Mouse (Mus musculus) spleen, adult 2 months (tissue): ENCODE measurements around the gene Chrm3.

Experiments used
- CTCF ChIP-seq: fragments of 200-500 bp; IDR thresholded peaks from 2 replicates; pipeline ENCODE4 v1.5.1; 2011; ENCODE audit warnings: mild to moderate bottlenecking, inconsistent platforms; ENCODE audit not compliant: insufficient read depth, insufficient read length, insufficient replicate concordance; ENCODE audit errors: extremely low read depth
- POLR2A ChIP-seq: fragments of 200-500 bp; IDR thresholded peaks from 2 replicates; pipeline ENCODE4 v1.6.1; 2011; ENCODE audit warnings: low read depth, low read length, inconsistent platforms

- TF ChIP-seq CTCF = no peak
- no peak for TF ChIP-seq POLR2A
Measured at GRCm38 (mm10) chr13:10210522-10211244, 150.0 kb downstream of the Chrm3 start.
